Mouse (Mus musculus): ENCODE measurements around the gene Capn5.
A peak's percentile ranks its signal among the peaks of the same experiment; 100 is the strongest.

The Capn5 gene

GRCm38 (mm10) chr7:98176322-98177070 is 1.6 kb downstream of the Capn5 start:
- DNase-seq (ENCODE audit: low spot score in 2 of 2): no peak

GRCm38 (mm10) chr7:98174883-98175755 is 3.0 kb downstream of the Capn5 start:
- no peak for DNase-seq (ENCODE audit: low spot score in 2 of 2)

DNA sequence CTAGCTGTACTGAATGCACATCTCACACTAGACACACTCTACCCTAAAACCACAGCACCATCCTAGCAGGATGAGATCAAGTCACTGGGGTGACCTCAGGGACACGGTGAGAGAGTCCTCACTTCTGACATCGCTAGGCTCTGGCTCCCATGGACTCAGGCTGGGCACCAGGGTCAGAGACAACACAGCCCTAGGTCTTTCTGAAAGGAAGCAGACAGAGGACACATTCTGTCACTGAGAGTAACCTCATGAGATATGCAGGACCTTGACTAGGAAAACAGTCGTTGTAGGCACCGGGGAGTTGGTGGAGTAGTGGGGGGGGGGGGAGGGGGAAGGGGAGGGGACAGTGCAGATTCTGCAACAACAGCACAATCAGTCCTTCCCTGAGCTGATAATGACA is 4.7 kb downstream of the Capn5 start:
- DNase-seq (ENCODE audit: low spot score in 2 of 2): no peak

GRCm38 (mm10) chr7:98172661-98173060 is 5.4 kb downstream of the Capn5 start:
- no peak for DNase-seq (ENCODE audit: low spot score in 2 of 2)

- DNase-seq (ENCODE audit: low spot score in 2 of 2): peak in 1 of 2 experiments; percentile 85
These were observed 6.7 kb downstream of the Capn5 start for GRCm38 (mm10) chr7:98171141-98172073.

DNA sequence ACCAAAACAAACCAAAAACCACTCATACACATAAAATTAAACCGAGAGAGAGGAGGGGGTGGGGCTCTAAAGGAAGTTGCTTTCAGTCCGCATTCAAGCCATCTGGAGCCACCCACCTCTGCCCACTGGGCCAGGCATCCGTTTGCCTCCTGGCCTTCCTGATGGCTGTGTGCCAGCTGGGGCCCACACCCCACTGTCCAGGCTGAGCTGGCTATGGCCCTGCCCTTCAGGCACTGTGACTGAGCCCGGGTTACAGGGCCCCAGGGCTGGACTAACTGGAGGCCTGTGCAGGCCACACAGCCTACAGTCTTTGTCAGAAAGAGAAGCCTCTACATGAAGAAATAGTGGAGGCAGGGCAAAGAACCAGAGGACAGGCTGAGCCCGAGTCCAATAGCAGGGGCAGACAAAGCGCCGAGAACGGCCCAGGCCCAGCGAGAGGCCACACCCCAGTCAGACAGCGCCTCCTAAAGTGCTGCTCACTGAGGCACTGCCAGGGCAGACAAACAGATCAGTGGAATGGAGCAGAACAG is 13.0 kb downstream of the Capn5 start:
- DNase-seq (ENCODE audit: low spot score in 2 of 2): peak; percentile 71 to 79

DNA sequence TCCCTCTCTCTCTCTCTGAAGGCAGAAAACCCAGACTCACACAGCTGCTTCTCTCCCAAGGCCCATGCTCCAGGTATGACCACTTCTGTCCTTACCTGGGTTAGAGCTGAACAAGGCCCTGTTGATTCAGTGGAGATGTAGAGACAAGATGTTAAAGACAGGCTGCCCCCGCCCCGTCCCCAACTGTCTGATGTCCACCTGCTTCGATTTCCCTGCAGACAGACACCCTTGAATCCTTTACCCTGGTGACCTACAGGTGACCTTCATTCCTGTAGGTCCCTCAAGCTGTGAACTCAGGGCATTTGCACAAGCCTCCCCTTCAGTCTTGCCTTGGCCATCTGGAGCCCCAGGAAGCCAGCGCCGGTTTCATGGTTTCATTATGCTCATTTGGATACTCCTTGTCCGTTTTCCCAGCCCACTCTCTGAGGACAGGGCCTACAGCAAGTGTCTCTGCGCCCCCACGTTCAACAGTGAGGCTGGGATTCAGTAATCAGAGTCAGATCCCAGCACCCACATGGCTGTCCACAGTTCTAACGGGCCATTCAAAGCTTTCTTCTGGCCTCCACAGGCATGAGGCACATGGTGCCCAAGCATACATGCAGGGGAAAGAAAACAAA is 13.6 kb downstream of the Capn5 start:
- DNase-seq (ENCODE audit: low spot score in 2 of 2): no peak

GRCm38 (mm10) chr7:98163700-98164099 is 14.4 kb downstream of the Capn5 start:
- DNase-seq (ENCODE audit: low spot score in 2 of 2): peak in 1 of 2 experiments; percentile 67

DNA sequence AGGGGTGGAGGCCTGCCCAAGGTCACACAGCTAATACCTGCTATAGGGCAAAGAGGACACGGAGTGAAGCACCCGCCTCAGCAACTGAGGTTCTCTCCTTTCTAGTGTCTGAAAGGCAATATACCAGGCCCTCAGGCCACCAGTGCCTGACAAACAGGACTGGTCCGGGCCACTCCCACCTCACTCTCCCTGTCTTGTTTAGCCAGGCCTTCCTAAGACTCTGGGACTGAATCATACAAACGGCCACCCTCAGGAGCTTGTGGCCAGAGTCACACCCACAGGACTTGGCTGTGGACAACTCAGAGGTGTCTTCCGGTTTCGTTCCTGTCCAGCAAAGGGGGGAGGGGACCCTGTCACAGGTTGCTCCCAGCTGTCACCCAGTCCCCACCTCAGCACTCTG is 15.8 kb downstream of the Capn5 start:
- DNase-seq (ENCODE audit: low spot score in 2 of 2): peak in 1 of 2 experiments; percentile 51

DNA sequence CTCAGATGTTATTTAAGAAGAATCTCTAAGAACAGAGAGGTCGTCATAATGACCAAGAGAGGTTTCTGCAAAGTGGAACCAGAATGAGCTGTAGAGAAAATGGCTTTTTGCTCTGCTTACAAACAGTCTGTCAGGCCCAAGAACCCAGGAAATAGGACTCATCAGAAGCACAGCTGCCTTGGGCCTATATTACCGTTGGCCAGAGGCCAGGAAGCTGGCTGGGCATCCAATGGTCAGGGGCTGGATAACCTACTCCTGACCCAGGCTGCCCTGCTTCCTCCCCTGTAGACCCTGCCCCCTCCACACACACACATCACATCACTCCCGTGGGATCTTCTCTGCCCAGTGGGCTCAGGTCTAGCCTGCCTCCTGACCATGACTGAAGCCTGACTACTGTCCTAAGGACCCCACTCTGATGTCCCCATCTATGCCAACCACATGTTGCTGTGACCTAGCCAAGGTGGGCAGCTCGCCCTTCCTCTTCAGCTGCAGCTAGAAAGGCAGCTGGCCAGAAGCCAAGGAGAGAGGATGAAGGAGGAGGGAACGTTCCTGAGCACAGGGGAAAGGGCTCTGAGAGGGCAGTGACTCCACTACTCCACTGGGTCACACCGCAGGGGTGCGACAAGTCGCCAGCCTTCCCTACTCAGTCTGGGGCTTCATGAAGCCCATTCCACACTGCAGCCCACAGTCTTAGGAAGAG is 17.9 kb downstream of the Capn5 start:
- no peak for DNase-seq (ENCODE audit: low spot score in 2 of 2)

DNA sequence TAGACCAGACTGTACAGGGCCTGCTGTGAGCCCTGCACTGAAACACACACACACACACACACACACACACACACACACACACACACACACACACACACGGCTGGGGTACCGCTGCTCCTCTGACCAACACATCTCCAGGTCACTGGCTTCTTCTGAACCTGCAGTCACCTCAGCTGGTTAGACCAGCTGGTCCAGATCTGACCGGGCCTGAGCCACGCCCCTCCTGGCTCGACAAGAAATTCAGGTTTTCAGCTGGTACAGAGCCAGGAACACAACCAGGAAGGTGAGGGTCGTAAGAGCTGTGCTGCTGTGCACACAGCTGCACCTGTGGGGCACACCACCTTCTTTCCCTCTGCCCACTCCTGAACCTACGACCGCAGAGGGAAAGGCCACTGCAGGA is 19.6 kb downstream of the Capn5 start:
- DNase-seq (ENCODE audit: low spot score in 2 of 2): peak; percentile 85 to 86

DNA sequence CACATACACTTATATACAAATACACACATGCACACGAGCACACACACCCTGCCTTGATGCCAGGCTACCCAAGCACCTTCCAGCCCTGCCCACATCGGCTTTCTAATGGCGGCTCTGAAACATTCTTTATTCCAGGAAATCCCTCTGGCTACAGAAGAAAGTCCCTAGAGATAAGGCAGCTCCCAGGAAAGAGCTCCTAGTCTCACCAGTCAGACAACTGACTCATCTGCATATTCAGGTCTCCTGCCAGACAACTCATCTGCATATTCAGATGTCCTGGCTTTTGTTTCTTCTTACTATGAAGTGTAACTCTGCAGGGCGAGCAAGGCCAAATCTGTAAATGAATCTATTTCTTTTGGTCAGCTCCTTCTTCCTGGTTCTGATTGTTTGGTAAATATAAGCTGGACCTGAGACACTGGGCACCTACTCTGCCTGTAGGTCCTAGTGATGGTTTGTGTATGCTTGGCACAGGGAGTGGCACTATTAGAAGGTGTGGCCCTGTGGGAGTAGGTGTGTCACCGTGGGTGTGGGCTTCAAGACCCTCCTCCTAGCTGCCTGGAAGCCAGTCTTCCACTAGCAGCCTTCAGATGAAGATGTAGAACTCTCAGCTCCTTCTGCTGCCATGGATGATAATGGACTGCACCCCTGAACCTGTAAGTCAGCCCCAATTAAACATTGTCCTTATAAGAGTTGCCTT is 20.3 kb downstream of the Capn5 start:
- DNase-seq (ENCODE audit: low spot score in 2 of 2): no peak

- no peak for DNase-seq (ENCODE audit: low spot score in 2 of 2)
These were observed 21.8 kb downstream of the Capn5 start for GRCm38 (mm10) chr7:98156280-98156665.

DNA sequence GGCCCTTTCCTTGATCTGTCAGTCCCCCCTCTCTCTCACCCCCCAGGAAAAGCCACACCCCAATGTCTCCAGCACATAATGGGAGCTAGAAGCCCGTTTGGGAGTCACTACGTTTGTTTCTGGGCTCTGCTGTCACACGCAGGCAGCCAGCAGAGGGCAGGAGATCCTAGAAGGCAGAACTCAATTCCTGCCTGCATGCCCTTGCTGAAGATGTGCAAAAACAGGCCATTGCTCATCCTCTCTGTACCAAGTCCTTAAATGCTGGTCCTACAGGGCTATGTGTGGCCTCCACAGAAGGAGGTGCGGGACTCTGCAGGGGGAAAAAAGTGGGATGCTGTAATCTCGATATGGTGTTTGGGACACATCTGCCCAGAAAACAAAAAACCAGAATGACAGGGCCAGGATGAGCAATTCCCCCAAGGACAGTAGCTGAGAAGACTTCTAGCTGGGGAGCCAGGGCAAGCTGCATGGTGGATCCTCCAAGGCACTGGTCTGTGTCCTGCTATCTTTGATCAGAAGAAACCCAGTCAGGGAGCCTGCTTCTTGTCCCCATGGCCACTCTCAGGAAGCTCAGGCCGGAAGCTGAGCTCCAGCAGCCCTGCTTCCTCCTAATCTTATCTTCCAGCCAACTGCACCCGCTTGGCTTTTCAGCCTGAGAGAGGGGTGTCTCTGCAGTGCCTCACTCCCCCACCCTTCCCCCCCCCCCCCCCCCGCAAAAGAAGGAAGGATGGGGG is 22.4 kb downstream of the Capn5 start:
- no peak for DNase-seq (ENCODE audit: low spot score in 2 of 2)

DNA sequence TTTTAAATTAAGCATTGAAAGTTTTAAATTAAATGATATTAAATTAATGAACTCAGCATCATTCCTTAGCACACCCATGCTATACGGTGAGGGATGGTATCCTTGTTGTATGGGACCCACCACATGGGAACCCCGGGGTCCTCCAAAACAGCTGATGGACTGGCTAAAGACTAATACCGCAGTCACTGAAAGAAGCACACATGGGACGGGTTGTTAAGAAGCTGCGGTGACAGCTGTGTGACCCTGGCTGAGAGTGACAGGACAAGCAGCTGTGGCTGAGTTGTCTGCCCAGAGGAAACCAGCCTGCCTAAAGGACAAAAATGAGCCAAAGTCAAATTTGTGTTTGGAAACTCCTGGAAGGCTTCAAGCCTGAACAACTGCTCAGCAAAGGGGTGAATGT is 24.2 kb downstream of the Capn5 start:
- no peak for DNase-seq (ENCODE audit: low spot score in 2 of 2)

- no peak for DNase-seq (ENCODE audit: low spot score in 2 of 2)
These were observed 24.7 kb downstream of the Capn5 start for GRCm38 (mm10) chr7:98153345-98153744.

GRCm38 (mm10) chr7:98152400-98152799 is 25.7 kb downstream of the Capn5 start:
- no peak for DNase-seq (ENCODE audit: low spot score in 2 of 2)

DNA sequence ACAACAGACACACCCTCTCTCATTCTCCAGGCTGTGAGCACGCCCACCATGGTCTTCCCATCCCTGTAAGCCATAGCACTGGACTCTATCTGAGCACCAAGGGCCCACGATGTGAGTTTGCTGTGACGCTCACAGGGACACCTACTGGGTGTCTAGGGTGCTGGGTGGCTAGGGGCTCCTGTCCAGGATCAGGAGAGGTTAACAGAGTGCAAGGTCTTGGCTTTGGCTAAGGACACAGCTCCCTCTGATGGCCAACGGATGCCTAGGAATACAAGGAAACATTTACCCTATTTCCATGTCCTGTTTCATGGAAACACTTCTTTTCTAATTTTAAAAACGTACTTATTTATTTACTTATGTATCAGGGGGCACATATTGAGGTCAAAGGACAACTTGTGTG is 27.5 kb downstream of the Capn5 start:
- no peak for DNase-seq (ENCODE audit: low spot score in 2 of 2)

GRCm38 (mm10) chr7:98149802-98150201 is 28.3 kb downstream of the Capn5 start:
- no peak for DNase-seq (ENCODE audit: low spot score in 2 of 2)
